Mouse (Mus musculus): ENCODE measurements at regions not wholly inside any gene's neighbourhood (a gene's known extent, or its start where the extent isn't known, plus 50 kb on each side); places are given as distances from the start of the nearest gene placed in this dataset.

DNA sequence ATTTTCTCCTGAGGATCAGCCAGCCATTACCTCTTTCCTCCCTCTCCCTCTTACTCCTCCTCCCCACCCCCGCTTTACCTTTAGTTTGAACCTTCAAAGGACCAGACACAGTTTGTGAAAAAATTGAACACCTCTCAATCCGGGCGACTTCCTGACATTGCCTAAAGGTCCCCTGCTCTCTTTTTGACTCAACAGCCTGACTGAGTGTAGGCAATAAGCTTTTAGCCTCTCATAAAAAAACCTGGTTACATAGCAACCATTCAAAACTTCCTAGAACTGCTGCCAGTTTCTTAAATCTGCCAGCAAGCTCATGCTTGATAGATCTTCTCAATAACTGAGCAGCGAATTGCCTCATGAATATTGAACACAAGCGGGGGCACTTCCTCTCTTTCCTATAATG lies 71.7 kb downstream of the Zfp945 start:
- Histone ChIP-seq H3K4me2 (ENCODE audit: low read depth) (no peak overlapping the region), H3K27me3 (ENCODE audit: insufficient read depth, low read length) (no peaks in the 10 kb centered on the region), H3K9me3 (ENCODE audit: low read length) (peaks cover 49% of the 10 kb centered on the region), H3K4me1 (ENCODE audit: insufficient read depth) (no peaks in the 10 kb centered on the region), H3K36me3 (ENCODE audit: insufficient read depth) (0 out of 2 replicates have a peak, but pooled peaks cover 10% of the 10 kb centered on the region), H3K9ac (no peak overlapping the region), H3K4me3 (ENCODE audit: low read depth, low read length) (no peak overlapping the region), H3K27ac (ENCODE audit: low read depth, low read length) (no peak overlapping the region)
- ATAC-seq (no peak), DNase-seq (peak; percentile 8)
- no peak for TF ChIP-seq CTCF (IDR thresholded peaks at IDR 0.05; ENCODE audit: low read depth)
- 52% methylated on average over 5 of the region's 5 CpGs for WGBS

DNA sequence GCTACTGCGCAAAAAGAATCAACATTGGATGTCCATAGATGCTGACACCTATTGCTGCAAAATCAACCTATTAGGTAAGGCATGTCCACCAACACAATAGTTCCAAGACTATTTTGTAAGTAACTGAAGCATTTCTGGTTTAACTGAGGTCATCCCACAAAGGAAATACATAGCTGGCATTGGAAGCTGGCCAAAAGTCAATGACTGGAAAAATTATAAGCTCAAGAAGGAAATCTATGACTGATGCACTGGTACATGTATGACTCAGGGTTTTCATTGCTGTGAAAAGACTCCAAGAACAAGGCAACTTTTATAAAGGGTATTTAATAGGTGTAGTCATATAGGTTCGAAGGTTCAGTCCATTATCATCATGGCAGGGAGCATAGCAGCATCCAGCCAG lies 82.5 kb downstream of the Zfp945 start:
- H3K9me3 ChIP-seq (ENCODE audit: low read length): peaks cover 30% of the 10 kb centered on the region
- H3K4me2 ChIP-seq (ENCODE audit: low read depth): no peak overlapping the region
- H3K9ac ChIP-seq: no peak overlapping the region
- H3K27me3 ChIP-seq (ENCODE audit: insufficient read depth, low read length): no peaks in the 10 kb centered on the region
- H3K4me1 ChIP-seq (ENCODE audit: insufficient read depth): no peaks in the 10 kb centered on the region
- no peak for TF ChIP-seq CTCF (IDR thresholded peaks at IDR 0.05; ENCODE audit: low read depth)
- H3K36me3 ChIP-seq (ENCODE audit: insufficient read depth): peaks cover 18% of the 10 kb centered on the region
- DNase-seq (no peak), ATAC-seq (no peak)
- H3K4me3 ChIP-seq (ENCODE audit: low read depth, low read length): no peak overlapping the region
- no peak overlapping the region for H3K27ac ChIP-seq (ENCODE audit: low read depth, low read length)
- 95% methylated on average over 2 of the region's 2 CpGs for WGBS

DNA sequence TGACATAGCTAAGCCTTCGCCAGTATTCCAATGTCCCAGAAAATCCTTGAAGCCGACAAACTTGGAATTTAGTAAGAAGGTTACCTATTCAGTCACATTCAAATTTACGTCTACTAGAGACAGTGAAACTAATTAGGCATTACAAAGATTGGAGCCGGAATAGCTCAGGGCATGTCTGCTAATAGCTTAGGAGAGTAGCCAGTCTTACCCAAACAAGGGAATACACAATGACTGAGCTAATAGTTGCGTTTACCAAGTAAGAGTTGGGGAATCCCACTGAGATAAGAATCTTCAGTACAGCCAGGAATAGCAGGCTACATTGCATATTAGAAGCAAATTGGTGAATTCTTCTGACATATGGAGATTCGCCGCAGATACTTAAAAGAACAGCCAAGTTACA lies 121.2 kb downstream of the Zfp945 start:
- Histone ChIP-seq H3K4me2 (ENCODE audit: low read depth) (no peak overlapping the region), H3K4me1 (ENCODE audit: insufficient read depth) (no peaks in the 10 kb centered on the region), H3K36me3 (ENCODE audit: insufficient read depth) (no peaks in the 10 kb centered on the region), H3K9me3 (ENCODE audit: low read length) (no peaks in the 10 kb centered on the region), H3K27me3 (ENCODE audit: insufficient read depth, low read length) (no peaks in the 10 kb centered on the region), H3K4me3 (ENCODE audit: low read depth, low read length) (no peak overlapping the region), H3K9ac (no peak overlapping the region), H3K27ac (ENCODE audit: low read depth, low read length) (no peak overlapping the region)
- TF ChIP-seq CTCF (IDR thresholded peaks at IDR 0.05; ENCODE audit: low read depth): no peak
- ATAC-seq (no peak), DNase-seq (no peak)
- WGBS: 47% methylated on average over 7 of the region's 7 CpGs

DNA sequence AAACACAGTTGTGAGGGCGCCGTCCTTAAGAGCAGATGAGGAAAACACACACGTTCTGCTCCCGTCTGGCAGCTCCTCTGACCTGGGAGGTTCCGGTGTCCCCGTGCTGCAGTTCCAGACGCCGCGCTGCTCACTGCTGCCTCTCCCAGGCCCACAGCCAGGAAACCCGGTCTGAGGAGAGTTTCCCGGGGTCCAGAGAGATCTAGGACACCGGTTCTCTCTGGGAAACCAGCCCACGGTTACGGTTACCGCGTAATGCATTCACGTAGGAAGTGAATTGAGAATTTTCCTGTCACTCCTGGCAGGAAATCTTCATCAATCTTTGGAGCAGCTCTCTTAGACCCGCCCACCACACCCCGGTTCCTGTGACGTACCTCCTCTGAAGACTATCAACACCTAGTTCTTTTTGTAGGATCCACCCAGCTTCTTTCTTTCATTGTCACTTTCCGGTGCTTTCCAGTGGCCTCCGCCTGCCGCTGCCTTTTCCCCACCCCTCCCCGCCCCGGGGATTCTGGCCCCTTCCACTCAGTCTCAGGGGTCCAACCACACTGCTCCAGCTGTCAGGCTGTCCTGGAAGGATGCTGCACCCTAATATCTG lies 127.3 kb downstream of the Zfp945 start:
- peak; percentile 38 for TF ChIP-seq CTCF (IDR thresholded peaks at IDR 0.05; ENCODE audit: low read depth)
- peak overlapping the region; percentile 73 for H3K9ac ChIP-seq
- peak overlapping the region; percentile 67 for H3K4me3 ChIP-seq (ENCODE audit: low read depth, low read length)
- 0 out of 2 replicates have a peak, but pooled peaks cover 4% of the 10 kb centered on the region for H3K9me3 ChIP-seq (ENCODE audit: low read length)
- peak overlapping the region; percentile 85 for H3K27ac ChIP-seq (ENCODE audit: low read depth, low read length)
- peak; percentile 95 for ATAC-seq
- under 1% methylated on average over 25 of the region's 25 CpGs for WGBS
- no peaks in the 10 kb centered on the region for H3K4me1 ChIP-seq (ENCODE audit: insufficient read depth)
- H3K4me2 ChIP-seq (ENCODE audit: low read depth): peak overlapping the region; percentile 57
- DNase-seq: peak; percentile 86
- 0 out of 2 replicates have a peak, but pooled peaks cover 3% of the 10 kb centered on the region for H3K36me3 ChIP-seq (ENCODE audit: insufficient read depth)
- H3K27me3 ChIP-seq (ENCODE audit: insufficient read depth, low read length): no peaks in the 10 kb centered on the region

DNA sequence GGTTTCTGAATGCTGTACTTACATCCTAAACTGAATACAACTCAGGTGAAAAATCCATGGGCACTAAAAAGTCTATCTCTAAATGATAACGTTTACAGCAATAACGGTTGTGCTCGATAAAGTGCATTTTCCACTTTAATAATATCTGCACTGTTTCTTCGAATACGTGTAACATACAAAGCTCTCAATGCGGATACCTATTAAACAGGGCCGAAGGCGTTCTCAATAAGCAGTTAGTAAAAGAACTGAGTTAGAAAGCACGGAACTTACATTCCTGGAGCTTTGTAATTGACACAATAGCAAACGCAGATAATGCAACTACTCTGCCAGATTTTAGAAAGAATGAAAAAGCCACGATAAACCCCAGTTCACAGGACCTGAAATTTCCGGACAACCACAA lies 127.8 kb downstream of the Zfp945 start:
- TF ChIP-seq CTCF (IDR thresholded peaks at IDR 0.05; ENCODE audit: low read depth): no peak

DNA sequence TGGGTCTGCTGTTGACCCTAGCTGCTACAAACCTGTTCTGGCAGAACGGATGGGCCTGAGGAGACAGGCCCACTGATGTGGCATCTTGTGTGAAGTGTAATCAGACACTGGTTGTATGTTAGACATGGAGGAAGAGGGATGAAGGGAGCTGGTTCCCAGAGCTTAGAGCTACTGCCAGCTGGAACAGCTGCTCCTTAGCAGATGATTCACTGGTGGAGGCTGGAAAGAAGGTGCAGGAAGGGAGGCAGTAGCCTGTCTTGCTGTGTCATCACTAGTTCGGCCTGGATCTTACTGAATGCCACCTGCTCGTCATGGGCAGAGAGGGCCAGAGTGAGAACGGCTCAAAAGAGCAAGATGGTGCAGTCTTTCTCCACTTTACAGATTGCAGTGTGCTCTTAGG lies 130.6 kb downstream of the Zfp945 start:
- peaks cover 23% of the 10 kb centered on the region for H3K9me3 ChIP-seq (ENCODE audit: low read length)
- no peaks in the 10 kb centered on the region for H3K27me3 ChIP-seq (ENCODE audit: insufficient read depth, low read length)
- 0 out of 2 replicates have a peak, but pooled peaks cover 3% of the 10 kb centered on the region for H3K36me3 ChIP-seq (ENCODE audit: insufficient read depth)
- no peak overlapping the region for H3K4me2 ChIP-seq (ENCODE audit: low read depth)
- TF ChIP-seq CTCF (IDR thresholded peaks at IDR 0.05; ENCODE audit: low read depth): no peak
- no peak overlapping the region for H3K9ac ChIP-seq
- no peak for DNase-seq
- WGBS: 96% methylated on average over 4 of the region's 4 CpGs
- H3K27ac ChIP-seq (ENCODE audit: low read depth, low read length): no peak overlapping the region
- H3K4me3 ChIP-seq (ENCODE audit: low read depth, low read length): no peak overlapping the region
- no peak for ATAC-seq
- H3K4me1 ChIP-seq (ENCODE audit: insufficient read depth): no peaks in the 10 kb centered on the region

More for the DNA sequence above, 127.8 kb downstream of the Zfp945 start:
- peak overlapping the region; percentile 67 for H3K4me3 ChIP-seq (ENCODE audit: low read depth, low read length)
- ATAC-seq (peak; percentile 14), DNase-seq (no peak)
- 0 out of 2 replicates have a peak, but pooled peaks cover 3% of the 10 kb centered on the region for H3K36me3 ChIP-seq (ENCODE audit: insufficient read depth)
- H3K9ac ChIP-seq: peak overlapping the region; percentile 73
- no peaks in the 10 kb centered on the region for H3K27me3 ChIP-seq (ENCODE audit: insufficient read depth, low read length)
- WGBS: 6% methylated on average over 12 of the region's 12 CpGs
- peaks cover 7% of the 10 kb centered on the region; the same call in 1 of the 2 replicates for H3K9me3 ChIP-seq (ENCODE audit: low read length)
- H3K4me1 ChIP-seq (ENCODE audit: insufficient read depth): no peaks in the 10 kb centered on the region
- H3K27ac ChIP-seq (ENCODE audit: low read depth, low read length): peak overlapping the region; percentile 85
- H3K4me2 ChIP-seq (ENCODE audit: low read depth): peak overlapping the region; percentile 57
